Mouse (Mus musculus): ENCODE results near the gene Akr7a5.

DNA sequence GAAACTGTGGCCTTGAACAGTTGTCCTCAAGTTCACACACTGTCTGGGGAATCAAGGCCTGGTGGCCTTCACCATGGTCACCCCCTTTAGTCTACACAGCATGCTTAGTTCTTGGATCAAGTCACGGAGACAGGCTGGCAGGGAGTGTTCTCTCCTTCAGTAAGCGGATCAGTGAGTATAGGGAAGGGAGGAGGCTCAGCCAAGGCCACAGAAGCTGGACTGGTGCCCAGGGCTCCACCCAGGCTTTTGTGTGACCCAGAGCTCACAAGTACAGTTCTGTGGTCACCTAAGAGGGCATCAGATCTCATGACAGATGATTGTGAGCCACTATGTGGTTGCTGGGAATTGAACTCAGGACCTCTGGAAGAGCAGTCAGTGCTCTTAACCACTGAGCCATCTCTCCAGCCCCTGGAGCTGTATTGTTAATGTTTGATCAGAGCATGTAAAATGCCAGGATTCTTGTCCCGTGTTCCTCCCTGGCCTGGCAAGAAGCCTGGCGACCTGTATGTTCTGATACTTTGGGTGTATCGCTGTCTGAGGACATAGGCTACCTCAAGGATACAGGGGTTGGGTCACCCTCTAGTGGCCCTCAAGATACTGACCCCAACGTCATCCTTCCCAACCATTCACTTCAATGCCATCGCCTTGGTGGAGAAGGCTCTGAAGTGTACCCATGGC lies 31.2 kb downstream of the Akr7a5 start:
- TF ChIP-seq CTCF (IDR thresholded peaks at IDR 0.05; ENCODE audit: extremely low read depth, insufficient read length, insufficient replicate concordance, low read depth, low read length): no peak
- TF ChIP-seq POLR2A (IDR thresholded peaks at IDR 0.05; ENCODE audit: low read depth, low read length): no peak
